Mouse (Mus musculus) kidney, postnatal 10 days (tissue): Measurements from ENCODE around the gene Txndc12.

Source experiments
- DNase-seq: peaks from one replicate; pipeline ENCODE4 v3.0.0; 2021; ENCODE audit warnings: mixed read lengths

Txndc12 gene

GRCm38 (mm10) chr4:108847715-108848504, 13.5 kb downstream of the Txndc12 start, which contains the start of gene Kti12:
Gene Kti12, plus strand, starts transcription at chr4:108847785.
- DNase-seq, result peak; percentile 89

GRCm38 (mm10) chr4:108848505-108848848, 14.1 kb downstream of the Txndc12 start, which contains the start of gene A730015C16Rik:
Gene A730015C16Rik, minus strand, starts transcription at chr4:108848619.
- no peak for DNase-seq

GRCm38 (mm10) chr4:108866806-108867205, 32.4 kb downstream of the Txndc12 start:
- DNase-seq, result no peak

GRCm38 (mm10) chr4:108869730-108870374, 35.5 kb downstream of the Txndc12 start:
- DNase-seq, result peak; percentile 89

GRCm38 (mm10) chr4:108873746-108874145, 39.3 kb downstream of the Txndc12 start:
- no peak for DNase-seq

GRCm38 (mm10) chr4:108877901-108878300, 43.5 kb downstream of the Txndc12 start:
- DNase-seq, result no peak

GRCm38 (mm10) chr4:108878963-108879822, 44.8 kb downstream of the Txndc12 start, which contains the start of gene Rab3b:
Gene Rab3b, plus strand, starts transcription at chr4:108879063.
- peak; percentile 76 for DNase-seq

GRCm38 (mm10) chr4:108883815-108884214, 49.4 kb downstream of the Txndc12 start:
- no peak for DNase-seq

GRCm38 (mm10) chr4:108887456-108887855, 53.1 kb downstream of the Txndc12 start:
- DNase-seq, result no peak

GRCm38 (mm10) chr4:108890876-108891275, 56.5 kb downstream of the Txndc12 start:
- no peak for DNase-seq

- no peak for DNase-seq
These were observed 66.0 kb downstream of the Txndc12 start for GRCm38 (mm10) chr4:108900421-108900820.

- DNase-seq, result no peak
These were observed 68.5 kb downstream of the Txndc12 start for GRCm38 (mm10) chr4:108902886-108903285.

GRCm38 (mm10) chr4:108903346-108903745, 68.9 kb downstream of the Txndc12 start:
- DNase-seq, result no peak

GRCm38 (mm10) chr4:108904076-108904475, 69.7 kb downstream of the Txndc12 start:
- no peak for DNase-seq

GRCm38 (mm10) chr4:108904790-108905189, 70.4 kb downstream of the Txndc12 start:
- no peak for DNase-seq

- DNase-seq, result peak; percentile 13
These were observed 71.5 kb downstream of the Txndc12 start for GRCm38 (mm10) chr4:108905859-108906258.

GRCm38 (mm10) chr4:108907475-108907874, 73.1 kb downstream of the Txndc12 start:
- DNase-seq, result no peak

GRCm38 (mm10) chr4:108909872-108910425, 75.5 kb downstream of the Txndc12 start:
- DNase-seq, result no peak
